Mouse (Mus musculus) midbrain, embryonic 16.5 days (tissue): ENCODE measurements around the gene Eif1ad. TPM values are rescaled to one million over a fixed set of nuclear protein-coding genes. Genes with fewer than 3 reads are reported as not detected.
"Not testable (repeated sequence)": the region's sequence is repeated elsewhere in the genome, so short reads cannot be mapped to it uniquely, and the experiment has no call there.

Experiments used
- ATAC-seq: fragments of 200-750 bp; cut with Nextera tagmentation; 2 replicates; pipeline ENCODE4 v1.8.0; 2017; ENCODE audit warnings: moderate TSS enrichment
- H3K27ac ChIP-seq: fragments of 300-500 bp; sonication (generic); 2 replicates; pipeline ENCODE4 v1.5.1; 2014; ENCODE audit warnings: mild to moderate bottlenecking, low read length, mixed read lengths
- H3K27me3 ChIP-seq: fragments of 300-500 bp; sonication (generic); 2 replicates; pipeline ENCODE4 v1.6.1; 2014; ENCODE audit warnings: low read depth, low read length, mixed read lengths; ENCODE audit not compliant: control insufficient read depth, insufficient read depth
- H3K36me3 ChIP-seq: fragments of 300-500 bp; sonication (generic); 2 replicates; pipeline ENCODE4 v1.6.1; 2014; ENCODE audit warnings: mild to moderate bottlenecking, low read length, moderate library complexity, mixed read lengths; ENCODE audit not compliant: control insufficient read depth, insufficient read depth
- H3K4me1 ChIP-seq: fragments of 300-500 bp; sonication (generic); 2 replicates; pipeline ENCODE4 v1.6.1; 2014; ENCODE audit warnings: mild to moderate bottlenecking, low read length, mixed read lengths; ENCODE audit not compliant: control insufficient read depth, insufficient read depth
- H3K4me2 ChIP-seq: fragments of 300-500 bp; sonication (generic); 2 replicates; pipeline ENCODE4 v1.6.1; 2014; ENCODE audit warnings: mild to moderate bottlenecking, low read length, mixed read lengths
- H3K4me3 ChIP-seq: fragments of 300-500 bp; sonication (generic); 2 replicates; pipeline ENCODE4 v1.5.1; 2014; ENCODE audit warnings: low read depth, mild to moderate bottlenecking, low read length, moderate library complexity, mixed read lengths
- H3K9ac ChIP-seq: fragments of 300-500 bp; sonication (generic); 2 replicates; pipeline ENCODE4 v1.6.1; 2014; ENCODE audit warnings: low read depth, low read length, mixed read lengths
- H3K9me3 ChIP-seq: fragments of 300-500 bp; sonication (generic); replicated peaks from 2 replicates; pipeline ENCODE4 v1.6.1; 2014; ENCODE audit warnings: mild to moderate bottlenecking, low read length, mixed read lengths; ENCODE audit not compliant: control insufficient read depth, poor library complexity, severe bottlenecking
- WGBS: fragments of 180-500 bp; shearing (Covaris S2); extraction: QIAGEN DNeasy Blood & Tissue Kit; methylation state at CpG from one replicate; pipeline ENCODE4 v1.1.7; 2014; 5-methylcytosine and 5-hydroxymethylcytosine counted together
- polyA plus RNA-seq: library from polyadenylated mRNA; unstranded; fragments of >200 nt; fragmentation: Nextera tagmentation; extraction: Ambion mirVana; gene quantifications from 2 replicates; pipeline ENCODE4 v1.2.1, GENCODE M21; 2015

Eif1ad gene
- polyA plus RNA-seq, 1 experiment from 2014 or later: 36.6 TPM

GRCm38 (mm10) chr19:5348526-5349501 is 17.7 kb upstream of the Eif1ad start:
- WGBS: 6% methylated on average over 34 of the region's 34 CpGs
- Histone ChIP-seq H3K4me1 (peaks cover 9% of the 10 kb centered on the region), H3K27me3 (no peaks in the 10 kb centered on the region), H3K9me3 (no peaks in the 10 kb centered on the region), H3K36me3 (no peaks in the 10 kb centered on the region), H3K4me3 (peak overlapping the region; percentile 39), H3K27ac (no peak overlapping the region), H3K9ac (peak overlapping the region; percentile 71), H3K4me2 (peak overlapping the region; percentile 68)
- no peak for ATAC-seq

GRCm38 (mm10) chr19:5349502-5349873 is 17.1 kb upstream of the Eif1ad start, which contains the start of gene Cst6:
TSS of gene Cst6 (minus strand) at chr19:5349574.
- whole genome bisulfite sequencing: 67% methylated on average over 6 of the region's 6 CpGs
- H3K4me3 ChIP-seq: peak within 1 kb of the TSS; percentile 39
- H3K27ac ChIP-seq, ATAC-seq, H3K9me3 ChIP-seq, H3K27me3 ChIP-seq, H3K36me3 ChIP-seq, H3K4me1 ChIP-seq: not testable (repeated sequence)
- H3K4me2 ChIP-seq: peak within 1 kb of the TSS; percentile 68
- peak within 1 kb of the TSS; percentile 71 for H3K9ac ChIP-seq

GRCm38 (mm10) chr19:5353609-5354008 is 12.9 kb upstream of the Eif1ad start:
- no peaks in the 10 kb centered on the region for H3K9me3 ChIP-seq
- WGBS: 80% methylated on average over 2 of the region's 2 CpGs
- H3K4me2 ChIP-seq: no peak overlapping the region
- H3K4me3 ChIP-seq: no peak overlapping the region
- H3K4me1 ChIP-seq: peaks cover 7% of the 10 kb centered on the region
- no peaks in the 10 kb centered on the region for H3K36me3 ChIP-seq
- no peak overlapping the region for H3K9ac ChIP-seq
- no peak for ATAC-seq
- H3K27ac ChIP-seq: no peak overlapping the region
- no peaks in the 10 kb centered on the region for H3K27me3 ChIP-seq

GRCm38 (mm10) chr19:5356080-5356479 is 10.5 kb upstream of the Eif1ad start:
- no peaks in the 10 kb centered on the region for H3K27me3 ChIP-seq
- no peak overlapping the region for H3K4me2 ChIP-seq
- H3K36me3 ChIP-seq: no peaks in the 10 kb centered on the region
- no peak overlapping the region for H3K4me3 ChIP-seq
- no CpG with 5 or more reads among the region's 1 CpGs for WGBS
- no peak overlapping the region for H3K9ac ChIP-seq
- no peaks in the 10 kb centered on the region for H3K4me1 ChIP-seq
- no peak overlapping the region for H3K27ac ChIP-seq
- H3K9me3 ChIP-seq: no peaks in the 10 kb centered on the region
- no peak for ATAC-seq

- no peak for ATAC-seq
- 90% methylated on average over 2 of the region's 2 CpGs for WGBS
These were observed 4.4 kb upstream of the Eif1ad start for GRCm38 (mm10) chr19:5362186-5362585.

GRCm38 (mm10) chr19:5364124-5364523 is 2.4 kb upstream of the Eif1ad start:
- Histone ChIP-seq H3K27ac (no peak overlapping the region), H3K4me2 (no peak overlapping the region), H3K36me3 (peaks cover 6% of the 10 kb centered on the region; the same call in 1 of the 2 replicates), H3K4me3 (no peak overlapping the region), H3K9me3 (no peaks in the 10 kb centered on the region), H3K27me3 (no peaks in the 10 kb centered on the region), H3K4me1 (peaks cover 15% of the 10 kb centered on the region), H3K9ac (no peak overlapping the region)
- WGBS: 93% methylated on average over 2 of the region's 2 CpGs
- ATAC-seq: no peak

More at GRCm38 (mm10) chr19:5362186-5362585, 4.4 kb upstream of the Eif1ad start:
- Histone ChIP-seq H3K27ac (no peak overlapping the region), H3K4me2 (no peak overlapping the region), H3K9me3 (no peaks in the 10 kb centered on the region), H3K4me3 (no peak overlapping the region), H3K27me3 (no peaks in the 10 kb centered on the region), H3K4me1 (peaks cover 5% of the 10 kb centered on the region), H3K9ac (no peak overlapping the region), H3K36me3 (0 out of 2 replicates have a peak, but pooled peaks cover 4% of the 10 kb centered on the region)

- Histone ChIP-seq H3K9ac (peak overlapping the region; percentile 84), H3K4me2 (peak overlapping the region; percentile 82), H3K27ac (peak overlapping the region; percentile 94), H3K9me3 (no peaks in the 10 kb centered on the region), H3K27me3 (no peaks in the 10 kb centered on the region), H3K4me1 (peaks cover 15% of the 10 kb centered on the region), H3K36me3 (peaks cover 17% of the 10 kb centered on the region), H3K4me3 (peak overlapping the region; percentile 97)
- no peak for ATAC-seq
- 16% methylated on average over 11 of the region's 11 CpGs for whole genome bisulfite sequencing
These were observed 790 bp upstream of the Eif1ad start for GRCm38 (mm10) chr19:5365751-5366150.

- Histone ChIP-seq H3K9me3 (no peaks in the 10 kb centered on the region), H3K9ac (peak within 1 kb of the TSS; percentile 84), H3K4me2 (peak within 1 kb of the TSS; percentile 95), H3K4me1 (peaks cover 15% of the 10 kb centered on the region), H3K27me3 (no peaks in the 10 kb centered on the region), H3K27ac (peak within 1 kb of the TSS; percentile 94), H3K4me3 (peak within 1 kb of the TSS; percentile 97), H3K36me3 (peaks cover 22% of the 10 kb centered on the region)
- under 1% methylated on average over 33 of the region's 33 CpGs for WGBS
- 0 out of 2 replicates have a peak, but pooled peaks have one; percentile 1 for ATAC-seq
These were observed 465 bp downstream of the Eif1ad start, which contains the start of gene Banf1 for GRCm38 (mm10) chr19:5367053-5367359. TSS of gene Banf1 (minus strand) at chr19:5367168.

- Histone ChIP-seq H3K9me3 (no peaks in the 10 kb centered on the region), H3K36me3 (peaks cover 22% of the 10 kb centered on the region), H3K27ac (peak overlapping the region; percentile 94; the same call in 1 of the 2 replicates), H3K4me2 (peak overlapping the region; percentile 95), H3K4me3 (peak overlapping the region; percentile 97), H3K4me1 (peaks cover 15% of the 10 kb centered on the region), H3K9ac (peak overlapping the region; percentile 84), H3K27me3 (no peaks in the 10 kb centered on the region)
- no peak for ATAC-seq
- whole genome bisulfite sequencing: 10% methylated on average over 11 of the region's 11 CpGs
These were observed 914 bp downstream of the Eif1ad start for GRCm38 (mm10) chr19:5367455-5367854.
